Mouse (Mus musculus) ES-E14 (cell line): ENCODE results near the gene Zcchc2.

Experiments
- CHD2 ChIP-seq: IDR thresholded peaks from 2 replicates; pipeline ENCODE4 v1.6.1; 2014; ENCODE audit warnings: mild to moderate bottlenecking, low read depth, low read length, inconsistent platforms
- HCFC1 ChIP-seq: IDR thresholded peaks from 2 replicates; pipeline ENCODE4 v1.6.1; 2012; ENCODE audit warnings: low read length, inconsistent platforms, borderline replicate concordance; ENCODE audit not compliant: insufficient read depth
- MAFK ChIP-seq: IDR thresholded peaks from 2 replicates; pipeline ENCODE4 v1.6.1; 2014; ENCODE audit warnings: mild to moderate bottlenecking, low read depth, low read length, inconsistent platforms; ENCODE audit not compliant: insufficient read depth
- ZC3H11A ChIP-seq: IDR thresholded peaks from 2 replicates; pipeline ENCODE4 v1.6.1; 2012; ENCODE audit warnings: low read depth, mild to moderate bottlenecking, inconsistent platforms, low read length, borderline replicate concordance
- ZNF384 ChIP-seq: IDR thresholded peaks from 2 replicates; pipeline ENCODE4 v1.6.1; 2012; ENCODE audit warnings: low read depth, low read length, inconsistent platforms

- no peak for TF ChIP-seq CHD2
- no peak for TF ChIP-seq HCFC1
- TF ChIP-seq MAFK: no peak
- TF ChIP-seq ZNF384: no peak
- no peak for TF ChIP-seq ZC3H11A
These were observed 36.6 kb upstream of the Zcchc2 start for GRCm38 (mm10) chr1:105953588-105953987.
